Mouse (Mus musculus): ENCODE measurements around the gene Draxin. TPM values are rescaled to one million over a fixed set of nuclear protein-coding genes. Genes with fewer than 3 reads are reported as not detected.
A peak's percentile ranks its signal among the peaks of the same experiment; 100 is the strongest.
"Not testable (repeated sequence)": the region's sequence is repeated elsewhere in the genome, so short reads cannot be mapped to it uniquely, and the experiment has no call there.

The Draxin gene
- total and polyA plus RNA-seq, 2 experiments, result not detected

DNA sequence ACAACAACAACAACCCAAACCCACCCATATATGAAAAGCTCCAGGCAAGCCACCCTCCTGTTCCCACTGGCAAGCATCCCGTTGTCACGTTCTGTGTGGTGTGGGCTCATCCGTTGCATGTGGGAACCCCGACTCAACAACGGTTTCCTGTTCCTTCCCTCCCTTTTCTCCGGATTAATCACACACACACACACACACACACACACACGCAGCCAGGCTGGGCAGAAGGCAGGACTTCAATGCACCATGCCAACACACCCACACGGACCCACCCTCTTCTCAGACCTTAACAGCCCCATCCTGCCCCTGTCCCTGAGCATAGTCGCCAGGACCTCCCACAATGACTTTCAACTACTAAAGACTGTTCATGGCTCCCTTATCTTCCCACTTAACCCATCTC is 9.9 kb downstream of the Draxin start:
- H3K4me1 ChIP-seq (ENCODE audit: control insufficient read depth, insufficient read depth, low read length), result no peaks in the 10 kb centered on the region
- H3K36me3 ChIP-seq (ENCODE audit: control insufficient read depth, insufficient read depth, low read length), result no peaks in the 10 kb centered on the region
- no peak for DNase-seq (ENCODE audit: extremely low read depth, low read depth, low spot score)
- no peak overlapping the region for H3K27ac ChIP-seq (replicated peaks; ENCODE audit: insufficient read depth, low read depth, low read length)
- no peak overlapping the region for H3K9ac ChIP-seq (ENCODE audit: low read depth, low read length)
- WGBS, result 64% methylated on average over 9 of the region's 9 CpGs
- no peaks in the 10 kb centered on the region for H3K27me3 ChIP-seq (ENCODE audit: control insufficient read depth, insufficient read depth, low read length)
- TF ChIP-seq POLR2A (IDR thresholded peaks at IDR 0.05; ENCODE audit: extremely low read depth, insufficient read depth, low read length) (no peak), CTCF (IDR thresholded peaks at IDR 0.05; ENCODE audit: low read depth, low read length) (no peak)
- no peak overlapping the region for H3K4me3 ChIP-seq (ENCODE audit: insufficient read depth, low read depth, low read length)
- H3K79me2 ChIP-seq (ENCODE audit: control insufficient read depth, insufficient read depth, low read length), result no peaks in the 10 kb centered on the region

GRCm38 (mm10) chr4:148119578-148119977 is 10.9 kb downstream of the Draxin start:
- not testable (repeated sequence) for H3K27ac ChIP-seq (replicated peaks; ENCODE audit: insufficient read depth, low read depth, low read length); H3K79me2 ChIP-seq (ENCODE audit: control insufficient read depth, insufficient read depth, low read length); H3K4me3 ChIP-seq (ENCODE audit: insufficient read depth, low read depth, low read length); H3K36me3 ChIP-seq (ENCODE audit: control insufficient read depth, insufficient read depth, low read length); H3K4me1 ChIP-seq (ENCODE audit: control insufficient read depth, insufficient read depth, low read length); H3K9ac ChIP-seq (ENCODE audit: low read depth, low read length); H3K27me3 ChIP-seq (ENCODE audit: control insufficient read depth, insufficient read depth, low read length)
- DNase-seq (ENCODE audit: extremely low read depth, low read depth, low spot score), result peak; percentile 34
- 34% methylated on average over 9 of the region's 9 CpGs for WGBS

- TF ChIP-seq CTCF (IDR thresholded peaks at IDR 0.05; ENCODE audit: low read depth, low read length), result peak; percentile 17; the same call in 1 of the 2 replicates
- TF ChIP-seq POLR2A (IDR thresholded peaks at IDR 0.05; ENCODE audit: extremely low read depth, insufficient read depth, low read length), result no peak
- no peaks in the 10 kb centered on the region for H3K36me3 ChIP-seq (ENCODE audit: control insufficient read depth, insufficient read depth, low read length)
- no peaks in the 10 kb centered on the region for H3K79me2 ChIP-seq (ENCODE audit: control insufficient read depth, insufficient read depth, low read length)
- H3K27ac ChIP-seq (replicated peaks; ENCODE audit: insufficient read depth, low read depth, low read length), result no peak overlapping the region
- WGBS, result 78% methylated on average over 4 of the region's 4 CpGs
- H3K4me3 ChIP-seq (ENCODE audit: insufficient read depth, low read depth, low read length), result no peak overlapping the region
- no peak for DNase-seq (ENCODE audit: extremely low read depth, low read depth, low spot score)
- H3K9ac ChIP-seq (ENCODE audit: low read depth, low read length), result no peak overlapping the region
- H3K27me3 ChIP-seq (ENCODE audit: control insufficient read depth, insufficient read depth, low read length), result no peaks in the 10 kb centered on the region
- H3K4me1 ChIP-seq (ENCODE audit: control insufficient read depth, insufficient read depth, low read length), result no peaks in the 10 kb centered on the region
These were observed 13.1 kb downstream of the Draxin start for GRCm38 (mm10) chr4:148117392-148117791.

DNA sequence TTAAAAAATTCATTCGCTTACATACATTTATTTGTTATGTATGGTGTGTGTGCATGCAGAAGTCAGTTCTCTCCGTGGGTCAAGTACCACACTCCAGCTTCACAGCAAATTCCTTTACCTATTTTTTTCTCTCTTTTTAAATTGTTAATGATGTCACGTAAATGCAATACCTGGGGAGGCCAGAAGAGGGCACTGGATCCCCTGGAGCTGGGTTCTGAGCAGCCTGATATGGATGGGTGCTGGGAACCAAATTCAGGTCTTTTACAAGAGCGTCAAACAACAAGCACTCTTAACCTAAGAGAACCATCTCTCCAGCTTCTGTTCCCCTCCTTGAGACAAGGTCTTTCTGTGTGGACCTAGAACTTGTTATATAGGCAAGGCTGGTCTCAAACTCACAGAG is 13.8 kb downstream of the Draxin start:
- no peaks in the 10 kb centered on the region for H3K36me3 ChIP-seq (ENCODE audit: control insufficient read depth, insufficient read depth, low read length)
- H3K9ac ChIP-seq (ENCODE audit: low read depth, low read length), result no peak overlapping the region
- H3K27me3 ChIP-seq (ENCODE audit: control insufficient read depth, insufficient read depth, low read length), result no peaks in the 10 kb centered on the region
- no peak overlapping the region for H3K27ac ChIP-seq (replicated peaks; ENCODE audit: insufficient read depth, low read depth, low read length)
- DNase-seq (ENCODE audit: extremely low read depth, low read depth, low spot score), result no peak
- TF ChIP-seq POLR2A (IDR thresholded peaks at IDR 0.05; ENCODE audit: extremely low read depth, insufficient read depth, low read length) (no peak), CTCF (IDR thresholded peaks at IDR 0.05; ENCODE audit: low read depth, low read length) (0 out of 2 replicates have a peak, but pooled peaks have one; percentile 11)
- H3K79me2 ChIP-seq (ENCODE audit: control insufficient read depth, insufficient read depth, low read length), result no peaks in the 10 kb centered on the region
- no peaks in the 10 kb centered on the region for H3K4me1 ChIP-seq (ENCODE audit: control insufficient read depth, insufficient read depth, low read length)
- no peak overlapping the region for H3K4me3 ChIP-seq (ENCODE audit: insufficient read depth, low read depth, low read length)
- WGBS, result 77% methylated on average over 4 of the region's 4 CpGs

DNA sequence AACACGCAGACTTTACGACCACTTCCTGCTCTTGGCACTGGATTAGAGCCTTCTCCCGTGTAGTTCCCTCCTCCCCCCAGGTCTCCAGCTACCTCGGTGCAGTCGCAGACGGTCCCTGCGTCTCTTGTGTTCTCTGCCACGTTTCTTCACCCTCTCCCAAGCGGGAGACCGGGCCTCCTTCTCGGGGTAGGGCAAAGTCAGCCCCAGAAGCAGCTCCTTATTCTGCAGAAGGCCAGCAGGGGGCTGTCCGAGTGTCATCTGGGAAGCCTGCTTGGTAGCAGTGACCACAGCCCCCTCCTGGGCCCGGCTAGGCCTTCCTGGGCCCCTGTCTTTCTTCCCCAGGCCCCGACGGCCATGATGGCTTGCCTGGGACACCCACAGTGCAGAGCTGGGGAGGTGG is 15.0 kb downstream of the Draxin start:
- H3K4me1 ChIP-seq (ENCODE audit: control insufficient read depth, insufficient read depth, low read length), result no peaks in the 10 kb centered on the region
- DNase-seq (ENCODE audit: extremely low read depth, low read depth, low spot score), result peak; percentile 4
- no peak overlapping the region for H3K9ac ChIP-seq (ENCODE audit: low read depth, low read length)
- H3K79me2 ChIP-seq (ENCODE audit: control insufficient read depth, insufficient read depth, low read length), result no peaks in the 10 kb centered on the region
- H3K27ac ChIP-seq (replicated peaks; ENCODE audit: insufficient read depth, low read depth, low read length), result no peak overlapping the region
- no peak overlapping the region for H3K4me3 ChIP-seq (ENCODE audit: insufficient read depth, low read depth, low read length)
- no peaks in the 10 kb centered on the region for H3K27me3 ChIP-seq (ENCODE audit: control insufficient read depth, insufficient read depth, low read length)
- no peaks in the 10 kb centered on the region for H3K36me3 ChIP-seq (ENCODE audit: control insufficient read depth, insufficient read depth, low read length)
- TF ChIP-seq CTCF (IDR thresholded peaks at IDR 0.05; ENCODE audit: low read depth, low read length), result peak; percentile 68
- no peak for TF ChIP-seq POLR2A (IDR thresholded peaks at IDR 0.05; ENCODE audit: extremely low read depth, insufficient read depth, low read length)
- WGBS, result 7% methylated on average over 15 of the region's 15 CpGs

DNA sequence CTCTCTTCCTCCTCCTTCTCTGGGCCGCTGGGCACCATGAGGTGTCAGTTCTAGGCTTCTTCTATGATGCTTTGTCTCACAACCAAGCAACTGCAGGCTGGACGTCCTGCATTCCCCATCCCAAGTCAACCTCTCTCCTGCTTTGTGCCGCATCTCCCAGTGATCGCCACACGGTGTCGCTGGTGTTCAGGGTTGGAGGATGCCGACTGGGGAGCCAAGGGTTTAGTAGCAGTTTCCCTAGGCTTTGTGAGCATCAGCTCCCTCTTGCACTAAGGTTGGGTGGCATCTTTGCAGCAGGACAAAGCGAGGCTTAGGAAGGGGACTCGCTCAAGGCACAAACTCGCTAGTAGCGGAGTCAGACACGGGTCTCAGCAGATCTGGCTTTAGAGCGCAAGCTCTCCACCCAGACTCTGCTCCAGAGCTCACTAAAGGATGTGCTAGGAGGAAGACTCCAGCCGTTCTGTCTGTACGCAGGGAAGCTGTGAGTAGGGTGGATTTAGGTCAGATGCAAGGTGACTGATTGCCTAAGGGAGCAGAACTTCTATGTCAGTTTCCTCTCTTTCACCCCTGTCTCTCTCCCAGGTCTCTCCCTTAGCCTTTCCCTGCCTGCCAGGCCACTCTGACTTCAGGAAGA is 15.6 kb downstream of the Draxin start:
- Histone ChIP-seq H3K27ac (replicated peaks; ENCODE audit: insufficient read depth, low read depth, low read length) (no peak overlapping the region), H3K4me3 (ENCODE audit: insufficient read depth, low read depth, low read length) (no peak overlapping the region), H3K4me1 (ENCODE audit: control insufficient read depth, insufficient read depth, low read length) (no peaks in the 10 kb centered on the region), H3K36me3 (ENCODE audit: control insufficient read depth, insufficient read depth, low read length) (no peaks in the 10 kb centered on the region), H3K27me3 (ENCODE audit: control insufficient read depth, insufficient read depth, low read length) (no peaks in the 10 kb centered on the region), H3K9ac (ENCODE audit: low read depth, low read length) (no peak overlapping the region), H3K79me2 (ENCODE audit: control insufficient read depth, insufficient read depth, low read length) (no peaks in the 10 kb centered on the region)
- DNase-seq (ENCODE audit: extremely low read depth, low read depth, low spot score), result peak; percentile 57
- 10% methylated on average over 15 of the region's 15 CpGs for WGBS
- TF ChIP-seq POLR2A (IDR thresholded peaks at IDR 0.05; ENCODE audit: extremely low read depth, insufficient read depth, low read length), result no peak
- TF ChIP-seq CTCF (IDR thresholded peaks at IDR 0.05; ENCODE audit: low read depth, low read length), result peak; percentile 99
